Mouse (Mus musculus) CD4-positive, CD25-positive, alpha-beta regulatory T cell, adult 4 months (primary cell): ENCODE measurements around the gene Fam219b. TPM values are rescaled to one million over a fixed set of nuclear protein-coding genes. Genes with fewer than 3 reads are reported as not detected.
A peak's percentile ranks its signal among the peaks of the same experiment; 100 is the strongest.

ENCODE experiments used
- ATAC-seq: one replicate; pipeline ENCODE4 v1.8.0; 2017
- polyA plus RNA-seq, 2 experiments: library from polyadenylated mRNA; unstranded; fragments of 100-300 nt; shearing (Covaris generic); gene quantifications; one replicate each; pipeline ENCODE4 v1.2.1; 2017

Gene Fam219b
- polyA plus RNA-seq, 2 experiments from 2014 or later: 22.2 to 29.8 TPM

DNA sequence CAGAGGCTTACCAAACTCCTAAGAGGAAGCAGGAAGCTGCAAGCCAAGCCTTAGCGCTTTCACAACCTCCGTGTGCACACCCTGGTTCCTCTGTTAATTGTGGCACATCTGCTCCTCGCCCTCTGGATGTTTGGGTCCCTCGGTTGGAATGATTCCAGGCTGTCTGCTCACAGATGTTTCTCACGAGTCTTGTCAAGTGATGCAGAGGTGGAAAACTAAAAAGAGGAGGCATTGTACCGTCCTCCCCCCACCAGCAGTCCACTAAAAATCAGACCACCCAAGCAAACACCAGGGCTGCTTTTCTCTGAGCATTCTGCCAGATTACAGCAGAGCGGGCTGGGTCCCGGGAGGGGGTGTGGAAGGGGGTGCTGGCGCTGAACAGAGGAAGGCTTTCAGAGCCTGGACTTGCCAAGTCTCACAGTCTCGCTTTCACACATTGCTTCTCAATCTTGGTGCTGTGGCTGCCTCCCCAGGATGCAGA, 28.5 kb downstream of the Fam219b start:
- ATAC-seq: no peak

DNA sequence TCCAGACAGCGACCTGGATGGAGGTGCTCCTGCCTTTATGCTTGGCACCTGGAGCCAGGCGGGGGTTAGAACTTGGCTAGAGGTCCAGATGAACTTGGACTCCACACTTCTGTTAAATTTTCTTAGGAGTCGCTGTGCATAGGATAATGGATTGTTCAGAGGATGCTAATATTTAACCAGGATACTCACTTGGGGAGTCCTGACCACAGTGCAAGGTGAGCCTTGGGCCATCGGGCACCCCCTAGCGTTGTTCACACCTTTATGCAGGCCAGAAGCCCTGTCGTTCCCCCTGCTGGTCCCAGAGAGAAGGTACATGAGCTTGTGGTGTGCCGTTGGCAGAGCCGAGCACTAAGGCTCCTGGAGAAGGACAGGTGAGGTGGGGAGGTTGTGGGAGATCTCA, 29.5 kb downstream of the Fam219b start:
- no peak for ATAC-seq

DNA sequence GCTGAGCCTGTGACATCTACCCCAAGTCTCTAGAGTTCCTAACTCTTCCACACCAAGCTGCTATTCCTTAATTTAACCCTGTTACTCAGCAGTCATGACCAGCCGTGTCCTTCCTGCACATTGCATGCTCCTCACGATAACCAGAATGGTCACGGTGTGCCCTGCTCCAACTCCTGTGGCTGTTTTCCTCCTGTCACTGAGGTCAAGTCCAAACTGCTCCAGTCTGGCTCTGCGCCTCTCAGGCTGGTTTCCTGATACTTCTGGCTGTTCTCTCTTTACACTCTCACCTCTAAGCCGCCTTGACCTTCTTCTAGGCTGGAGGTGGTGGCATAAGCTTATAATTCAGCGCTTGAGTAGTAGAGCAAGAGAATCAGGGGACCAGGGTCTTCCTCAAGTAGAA, 31.2 kb downstream of the Fam219b start:
- ATAC-seq: no peak

DNA sequence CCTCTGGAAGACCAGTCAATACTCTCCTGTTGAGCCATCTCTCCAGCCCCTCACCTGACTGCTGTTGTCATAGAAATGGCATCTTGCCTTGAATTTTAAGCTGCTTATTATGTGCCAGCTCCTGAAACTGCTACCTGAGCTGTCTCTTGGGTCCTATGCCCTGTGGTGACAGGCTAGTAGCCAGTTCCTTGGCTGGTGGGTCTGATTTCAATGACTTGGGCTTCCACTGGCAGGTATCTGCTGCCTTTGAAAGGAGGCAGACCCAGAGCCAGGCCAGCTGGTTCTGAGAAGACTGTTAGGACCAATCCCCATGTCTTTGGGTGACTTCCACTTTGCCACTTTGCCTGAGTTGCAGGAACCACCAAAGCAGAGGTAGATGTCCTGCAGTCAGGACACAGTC, 37.1 kb downstream of the Fam219b start:
- ATAC-seq: no peak

DNA sequence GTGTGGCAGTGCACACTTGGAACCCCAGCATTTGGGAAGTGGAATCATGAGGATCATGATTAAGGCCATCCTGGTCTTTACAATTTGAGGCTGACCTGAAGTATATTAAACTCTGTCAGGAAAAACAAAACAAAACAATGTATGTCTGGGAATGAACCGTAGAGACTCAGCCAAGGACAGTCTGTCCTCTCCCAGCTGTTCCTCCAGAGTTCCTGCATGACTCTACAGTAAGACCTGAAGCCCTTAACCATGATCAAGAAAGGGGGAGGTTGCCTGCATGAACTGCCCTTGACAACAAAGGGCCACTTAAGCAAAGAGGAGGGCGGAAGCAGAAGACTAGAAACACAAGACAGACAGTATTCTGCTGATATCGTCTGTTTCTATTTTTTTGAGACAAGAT, 38.2 kb downstream of the Fam219b start:
- no peak for ATAC-seq

DNA sequence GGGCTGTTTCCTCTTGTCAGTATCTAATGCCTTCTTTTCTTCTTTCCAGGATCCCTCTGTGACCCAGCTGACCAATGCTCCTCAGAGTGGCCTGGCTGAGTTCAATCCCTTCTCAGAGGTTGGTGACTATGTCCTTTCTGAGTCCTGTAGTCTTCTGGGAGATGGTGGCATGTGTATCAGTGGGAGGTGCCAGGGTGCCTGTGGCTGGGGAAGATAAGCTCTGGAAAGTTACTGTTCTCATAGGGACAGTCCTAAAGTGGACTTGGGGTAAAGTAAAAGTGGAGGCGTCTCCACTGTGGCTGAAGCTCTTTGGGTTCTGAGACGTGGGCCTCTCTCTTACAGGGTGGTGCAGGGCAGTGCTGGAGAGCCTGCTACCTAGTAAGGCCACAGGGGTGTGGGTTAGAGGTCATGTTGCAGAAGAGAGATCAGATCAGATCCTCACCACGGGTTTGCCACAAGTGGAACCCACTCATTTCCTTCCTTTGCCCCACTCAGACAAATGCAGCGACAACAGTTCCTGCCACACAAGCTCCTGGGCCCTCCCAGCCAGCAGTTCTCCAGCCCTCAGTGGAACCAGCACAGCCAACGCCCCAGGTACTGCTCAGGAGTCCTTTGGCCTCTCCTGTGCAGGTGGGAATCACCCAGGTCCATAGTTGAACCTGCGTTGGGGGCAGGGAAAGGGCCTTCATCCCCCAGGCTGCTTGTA, 40.0 kb downstream of the Fam219b start:
- no peak for ATAC-seq

DNA sequence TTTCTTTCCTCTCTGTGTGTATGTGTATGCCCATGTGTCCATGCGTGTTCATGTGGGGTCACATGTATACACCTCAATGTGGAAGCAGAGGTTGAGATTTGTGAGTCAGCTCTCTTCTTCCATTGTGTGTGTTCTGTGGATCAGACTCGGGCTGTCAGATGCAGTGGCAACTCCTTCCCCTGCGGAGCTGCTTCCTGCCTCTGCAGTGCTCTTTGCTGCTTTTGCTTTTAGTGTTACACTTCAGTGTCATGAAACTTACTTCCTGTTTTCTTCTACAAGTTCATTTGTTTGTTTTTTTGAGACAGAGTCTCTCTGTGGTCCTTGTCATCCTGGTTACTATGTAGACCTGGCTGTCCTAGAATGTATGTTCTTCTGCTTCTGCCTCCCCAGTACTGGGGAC, 47.7 kb downstream of the Fam219b start:
- ATAC-seq: peak; percentile 27

DNA sequence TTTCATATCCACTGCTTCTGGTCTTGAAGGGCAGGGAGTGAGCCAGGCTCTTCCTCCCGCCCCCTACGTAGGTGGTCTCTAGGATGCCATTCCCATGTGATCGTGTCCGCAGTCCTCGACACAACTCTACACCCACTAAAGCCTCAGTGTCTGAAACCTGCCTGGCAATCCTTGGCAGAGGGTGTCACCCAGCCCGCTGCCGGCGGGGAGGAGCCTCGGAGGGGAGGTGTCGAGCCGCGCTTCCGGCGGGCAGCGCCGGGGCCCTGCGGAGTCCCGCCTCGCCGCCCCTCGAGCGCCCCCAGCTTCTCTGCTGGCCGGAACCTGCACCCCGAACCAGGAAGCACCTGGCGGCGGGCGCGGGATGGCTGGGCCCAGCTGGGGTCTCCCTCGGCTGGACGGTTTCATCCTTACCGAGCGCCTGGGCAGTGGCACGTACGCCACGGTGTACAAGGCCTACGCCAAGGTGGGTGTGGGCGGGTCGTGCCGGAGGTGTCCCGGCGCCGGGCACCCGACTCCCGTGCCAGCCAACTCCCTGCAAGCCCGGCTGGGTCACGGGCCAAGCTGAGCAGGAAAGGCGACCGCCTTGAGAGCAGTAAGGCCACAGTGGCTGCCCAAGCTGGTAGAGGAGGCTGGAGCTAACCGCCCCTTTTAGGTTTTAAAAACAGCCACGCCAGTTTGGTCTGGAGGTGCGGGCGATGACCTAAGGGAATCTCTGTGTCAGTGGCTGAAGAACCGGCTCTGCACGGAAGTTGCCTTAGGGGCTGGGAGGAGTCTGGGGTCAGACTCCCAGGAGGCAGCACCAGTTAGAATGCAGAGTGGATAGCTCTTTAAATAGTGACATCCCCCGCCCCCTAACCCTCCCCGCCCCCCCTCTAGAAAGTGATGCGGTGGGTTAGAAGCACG, 52.1 kb downstream of the Fam219b start, which contains the start of gene Ulk3:
Gene Ulk3, plus strand, starts transcription at position 229 of the 903 bp plus-strand sequence.
- peak; percentile 91 for ATAC-seq

DNA sequence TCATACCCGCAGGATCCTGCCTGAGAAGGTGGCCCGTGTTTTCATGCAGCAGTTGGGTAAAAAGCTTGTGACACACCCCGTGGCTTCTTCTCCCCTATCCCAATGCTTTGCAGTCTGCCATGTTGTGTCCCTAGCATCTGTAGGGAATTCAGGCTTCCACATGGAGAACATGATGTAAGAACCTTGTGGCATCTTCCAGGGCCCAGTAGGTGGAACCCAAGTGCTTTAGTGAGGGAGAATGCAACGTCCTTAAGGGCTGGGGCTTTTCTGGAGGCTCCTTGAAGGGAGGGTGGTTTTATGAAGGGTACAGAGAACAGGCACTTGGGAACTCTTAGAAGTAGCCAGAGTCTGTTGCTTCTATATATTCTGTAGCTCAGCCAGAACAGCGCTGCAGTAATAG, 53.4 kb downstream of the Fam219b start:
- ATAC-seq: no peak

Other genes starting within 250 kb of the Fam219b start
- 100 to 1,000 TPM; 157 to 228 TPM for gene Ppcdc, start 97.4 kb upstream of the Fam219b start, polyA plus RNA-seq
- under 1 TPM in 1 of 2 experiments, not detected in 1; 0.26 TPM for gene Scamp5, start 69.5 kb upstream of the Fam219b start, polyA plus RNA-seq
- not detected for gene Rpp25, start 33.5 kb upstream of the Fam219b start, polyA plus RNA-seq
- 100 to 1,000 TPM; 197 to 242 TPM for gene Cox5a, start 16.3 kb upstream of the Fam219b start, polyA plus RNA-seq
- 10 to 100 TPM; 15.7 to 17.9 TPM for gene Mpi, start 15.2 kb downstream of the Fam219b start, polyA plus RNA-seq
- 100 to 1,000 TPM in 1 of 2 experiments, 10 to 100 TPM in 1; 92.6 to 119 TPM for gene Scamp2, start 23.4 kb downstream of the Fam219b start, polyA plus RNA-seq
- 10 to 100 TPM; 27.0 to 48.2 TPM for gene Ulk3, start 51.9 kb downstream of the Fam219b start, polyA plus RNA-seq
- gene Cplx3, start 68.8 kb downstream of the Fam219b start, polyA plus RNA-seq: not detected
- gene Lman1l, start 83.2 kb downstream of the Fam219b start, polyA plus RNA-seq: 1 to 10 TPM in 1 of 2 experiments, under 1 TPM in 1; 0.79 to 1.4 TPM
- 100 to 1,000 TPM; 110 to 150 TPM for gene Csk, start 116.1 kb downstream of the Fam219b start, polyA plus RNA-seq
- not detected for gene Cyp1a2, start 146.2 kb downstream of the Fam219b start, polyA plus RNA-seq
- gene Cyp1a1, start 150.4 kb downstream of the Fam219b start, polyA plus RNA-seq: not detected
- gene Edc3, start 171.0 kb downstream of the Fam219b start, polyA plus RNA-seq: 10 to 100 TPM; 30.2 to 30.5 TPM
- gene Clk3, start 228.3 kb downstream of the Fam219b start, polyA plus RNA-seq: 100 to 1,000 TPM in 1 of 2 experiments, 10 to 100 TPM in 1; 95.0 to 107 TPM